25 mouse cellular contexts compared by ENCODE assay signal in the genomic region with DNA sequence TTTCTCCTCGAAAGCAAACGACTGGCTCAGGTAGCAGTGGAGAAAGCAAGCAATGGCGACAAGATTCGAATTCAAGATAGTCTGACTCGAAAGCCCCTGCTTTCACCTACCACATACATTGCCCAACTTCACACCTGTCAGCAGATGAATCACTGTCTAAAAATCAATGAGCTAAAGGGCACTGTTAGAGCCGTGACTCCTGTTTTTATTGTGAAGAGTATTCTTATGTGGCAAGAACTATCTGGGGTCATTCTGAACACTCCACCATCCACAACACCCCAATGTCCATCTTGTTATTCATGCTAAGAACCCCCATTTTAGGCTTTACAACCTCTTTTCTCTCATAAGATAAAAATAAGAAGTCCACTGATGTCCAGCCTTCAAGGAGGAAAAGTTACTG.
"Had no signal": no experiment of that assay in that cellular context is flagged by ENCODE, and none has a peak within 500 bp of the region (broad histone marks: within the 10 kb centered on the region; RNA-seq: fewer than 3 reads in every experiment).

No protein-coding gene starts in this region.

- DNase-seq: gastrocnemius, adult 2 months; gastrocnemius, postnatal 10 days; gastrocnemius, postnatal 25 days; heart, adult 2 months; heart, postnatal 10 days; heart, postnatal 4 days; kidney, adult 18-20 months; kidney, adult 8-10 months; kidney, postnatal 10 days; kidney, postnatal 25 days; kidney, postnatal 4 days; liver had no signal

- H3K4me1 ChIP-seq: heart, embryonic 10.5 days; heart, embryonic 12.5 days; hindbrain, embryonic 12.5 days; intestine, embryonic 15.5 days; limb, embryonic 10.5 days; limb, embryonic 12.5 days had no signal

- H3K9me3 ChIP-seq: heart, embryonic 10.5 days; heart, embryonic 12.5 days; hindbrain, embryonic 10.5 days; hindbrain, embryonic 12.5 days; intestine, embryonic 15.5 days; limb, embryonic 10.5 days; limb, embryonic 12.5 days had no signal

- ATAC-seq: hindbrain, embryonic 16.5 days; inflammation-experienced regulatory T-cells, adult 6 months; intestine, embryonic 15.5 days; intestine, postnatal 0 days had no signal

- H3K27ac ChIP-seq: gastrocnemius, adult 2 months; heart, adult 2 months; heart, embryonic 10.5 days; hindbrain, embryonic 10.5 days; hindbrain, embryonic 12.5 days; hindbrain, embryonic 14.5 days; intestine, embryonic 15.5 days; layer of hippocampus, adult 2 months; left cerebral cortex, adult 2 months; limb, embryonic 10.5 days; limb, embryonic 12.5 days had no signal

- H3K36me3 ChIP-seq: heart, embryonic 10.5 days; heart, embryonic 12.5 days; hindbrain, embryonic 10.5 days; hindbrain, embryonic 12.5 days; intestine, embryonic 15.5 days; limb, embryonic 10.5 days; limb, embryonic 12.5 days had no signal

- H3K4me3 ChIP-seq: gastrocnemius, adult 2 months; heart, adult 2 months; heart, embryonic 10.5 days; heart, embryonic 12.5 days; hindbrain, embryonic 10.5 days; hindbrain, embryonic 12.5 days; intestine, embryonic 15.5 days; layer of hippocampus, adult 2 months; left cerebral cortex, adult 2 months; limb, embryonic 10.5 days; limb, embryonic 12.5 days had no signal

- H3K9ac ChIP-seq: heart, embryonic 12.5 days; hindbrain, embryonic 12.5 days; hindbrain, embryonic 14.5 days; intestine, embryonic 15.5 days; limb, embryonic 12.5 days had no signal

- H3K4me2 ChIP-seq: heart, embryonic 12.5 days; hindbrain, embryonic 12.5 days; hindbrain, embryonic 14.5 days; intestine, embryonic 15.5 days; limb, embryonic 12.5 days had no signal

- H3K27me3 ChIP-seq: heart, embryonic 12.5 days; hindbrain, embryonic 12.5 days; intestine, embryonic 15.5 days; limb, embryonic 12.5 days had no signal
